In the genomic region with DNA sequence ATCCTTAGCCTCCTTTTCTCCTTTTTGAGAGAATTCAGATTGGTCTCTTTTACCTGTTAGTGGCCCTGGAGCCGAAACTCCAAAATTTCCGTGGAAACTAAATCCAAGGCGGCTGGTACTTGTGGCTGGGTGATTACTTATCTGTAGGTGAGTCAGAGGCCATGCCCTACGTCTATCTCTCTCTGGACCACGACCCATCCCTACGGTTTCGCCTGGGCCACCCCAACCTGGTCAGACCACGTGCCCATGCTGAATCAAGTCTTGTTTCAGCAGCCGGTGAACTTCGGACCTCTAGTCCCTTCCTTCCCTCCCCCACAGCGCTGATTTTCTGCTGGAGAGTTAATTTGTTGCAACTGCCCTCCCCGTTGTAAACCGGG, we compare ENCODE assay signal across 8 mouse cellular contexts. TPM values are rescaled to one million over a fixed set of nuclear protein-coding genes. Genes with fewer than 3 reads are reported as not detected.
DNase-seq lines count a peak whose midpoint lies in the region; ATAC-seq lines count a peak whose summit lies in the region.

No protein-coding gene starts in this region.

- no peaks in the 10 kb centered on the region for H3K9me3 ChIP-seq in heart, embryonic 13.5 days

- peak overlapping the region; percentile 92 for H3K9ac ChIP-seq in heart, embryonic 13.5 days

- no peak for ATAC-seq in heart, embryonic 13.5 days (ENCODE audit: extremely low read depth, insufficient number of reproducible peaks, low FRiP score, low TSS enrichment)

- 2% methylated on average over 13 of the region's 13 CpGs for WGBS in heart, embryonic 13.5 days

- no peaks in the 10 kb centered on the region for H3K36me3 ChIP-seq in heart, embryonic 13.5 days

- no peak overlapping the region for H3K27ac ChIP-seq in heart, embryonic 13.5 days (replicated peaks)

- peak overlapping the region; percentile 91 for H3K4me2 ChIP-seq in heart, embryonic 13.5 days

- no peaks in the 10 kb centered on the region for H3K27me3 ChIP-seq in heart, embryonic 13.5 days (replicated peaks)

- peaks cover 32% of the 10 kb centered on the region for H3K4me1 ChIP-seq in heart, embryonic 13.5 days

- DNase-seq in adrenal gland, adult (ENCODE audit: inconsistent age in 2 of 2, low spot score in 1 of 2) = peak; percentile 20 to 68
- DNase-seq in adrenal gland, postnatal 25 days = no peak
- peak; percentile 23 for DNase-seq in cerebellum, adult 9-10 months
- peak; percentile 85 for DNase-seq in kidney, postnatal 14 days
- peak; percentile 38 for DNase-seq in lung, postnatal 36 days
- peak; percentile 68 for DNase-seq in testis, postnatal 10 days (ENCODE audit: low spot score)
- DNase-seq in frontal cortex, adult 2 months (ENCODE audit: extremely low spot score in 1 of 2, low spot score in 1 of 2) = no peak

- H3K4me3 ChIP-seq in heart, embryonic 13.5 days = peak overlapping the region; percentile 89

RNA-seq across cellular contexts. Expression of gene Sh3d19, which starts 0.7 kb away (rescaled TPM):
- 19.9 and 21.2 TPM in 2 replicates for total RNA-seq in adrenal gland, postnatal 25 days (2021)
- 10.3 and 10.9 TPM in 2 replicates for polyA plus RNA-seq in heart, embryonic 13.5 days (2015; fragmentation: Nextera tagmentation; extraction: Ambion mirVana)
- 13.5 TPM in 2 replicates for polyA plus RNA-seq in frontal cortex, adult 2 months (2012; rRNA removed)

RNA-seq across cellular contexts. Expression of gene Prss48, which starts 30.7 kb away (rescaled TPM):
- total RNA-seq in adrenal gland, postnatal 25 days (2021) = not detected in 2 replicates
- polyA plus RNA-seq in heart, embryonic 13.5 days (2015; fragmentation: Nextera tagmentation; extraction: Ambion mirVana) = not detected in 2 replicates
- polyA plus RNA-seq in frontal cortex, adult 2 months (2012; rRNA removed) = not detected in 2 replicates

Comparison
In these comparisons a context has a peak if more than half of its experiments do, and no peak if none do; other contexts are left out.
1. DNase-seq: peak in adrenal gland, adult (2 of 2), cerebellum, adult 9-10 months (single experiment), kidney, postnatal 14 days (single experiment), lung, postnatal 36 days (single experiment) and testis, postnatal 10 days (single experiment); none in adrenal gland, postnatal 25 days (single experiment) and frontal cortex, adult 2 months (0 of 2).